Mouse (Mus musculus): ENCODE measurements at regions not wholly inside any gene's neighbourhood (a gene's known extent, or its start where the extent isn't known, plus 50 kb on each side); places are given as distances from the start of the nearest gene placed in this dataset.

DNA sequence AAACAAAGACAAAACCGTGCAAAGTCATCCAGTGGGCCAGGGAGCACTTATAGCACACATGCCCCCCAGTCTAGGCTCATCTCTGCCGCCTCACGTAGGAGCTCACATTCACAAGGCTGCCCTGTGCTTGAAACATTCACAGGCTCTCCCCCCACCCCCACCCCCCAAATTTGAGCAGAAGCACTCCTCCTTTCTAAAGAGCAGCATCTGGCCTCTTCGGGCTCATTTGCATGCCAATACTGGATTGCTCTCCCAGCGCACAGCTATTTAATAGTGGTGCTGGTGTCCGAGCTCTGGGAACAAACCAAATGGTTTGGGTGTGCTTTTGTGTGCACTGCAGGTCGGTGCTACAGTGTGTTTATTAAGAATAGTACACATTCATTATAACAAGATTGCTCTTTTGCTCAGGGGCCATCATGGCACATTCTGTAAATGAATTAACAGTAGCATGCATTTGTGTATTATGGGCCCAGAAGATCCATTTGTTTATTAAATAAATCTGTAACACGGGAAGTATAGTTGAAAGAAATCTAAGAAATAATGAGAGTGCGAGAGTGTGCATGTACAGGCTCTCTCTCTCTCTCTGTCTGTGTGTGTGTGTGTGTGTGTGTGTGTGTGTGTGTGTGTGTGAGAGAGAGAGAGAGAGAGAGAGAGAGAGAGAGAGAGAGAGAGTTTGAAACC is 108.3 kb upstream of the Zeb2 start:
- peaks cover 13% of the 10 kb centered on the region for H3K4me1 ChIP-seq (replicated peaks; ENCODE audit: control insufficient read depth, insufficient read depth, low read length)
- H3K27me3 ChIP-seq (ENCODE audit: control insufficient read depth, insufficient read depth, low read length), result no peaks in the 10 kb centered on the region
- ATAC-seq (replicated peaks; ENCODE audit: low FRiP score) (peak; percentile 96), DNase-seq (ENCODE audit: low spot score) (peak; percentile 78)
- H3K4me2 ChIP-seq (ENCODE audit: low read depth, low read length, severe bottlenecking), result no peak overlapping the region
- no peaks in the 10 kb centered on the region for H3K36me3 ChIP-seq (ENCODE audit: control insufficient read depth, insufficient read depth, low read length)
- no peak overlapping the region for H3K9ac ChIP-seq (ENCODE audit: low read length)
- 7% methylated on average over 9 of the region's 9 CpGs for WGBS
- no peaks in the 10 kb centered on the region for H3K9me3 ChIP-seq (ENCODE audit: control insufficient read depth, low read length)
- peak overlapping the region; percentile 78 for H3K27ac ChIP-seq (ENCODE audit: low read depth, low read length)
- no peak overlapping the region for H3K4me3 ChIP-seq (ENCODE audit: low read depth, low read length)

- no peak overlapping the region for H3K9ac ChIP-seq (ENCODE audit: low read length)
- peaks cover 12% of the 10 kb centered on the region for H3K4me1 ChIP-seq (replicated peaks; ENCODE audit: control insufficient read depth, insufficient read depth, low read length)
- H3K4me3 ChIP-seq (ENCODE audit: low read depth, low read length), result no peak overlapping the region
- no peaks in the 10 kb centered on the region for H3K36me3 ChIP-seq (ENCODE audit: control insufficient read depth, insufficient read depth, low read length)
- no peak overlapping the region for H3K27ac ChIP-seq (ENCODE audit: low read depth, low read length)
- WGBS, result 67% methylated on average over 13 of the region's 13 CpGs
- no peak for DNase-seq (ENCODE audit: low spot score)
- no peaks in the 10 kb centered on the region for H3K27me3 ChIP-seq (ENCODE audit: control insufficient read depth, insufficient read depth, low read length)
- no peak for ATAC-seq (replicated peaks; ENCODE audit: low FRiP score)
- H3K4me2 ChIP-seq (ENCODE audit: low read depth, low read length, severe bottlenecking), result no peak overlapping the region
- H3K9me3 ChIP-seq (ENCODE audit: control insufficient read depth, low read length), result no peaks in the 10 kb centered on the region
These were observed 105.0 kb upstream of the Zeb2 start for GRCm38 (mm10) chr2:45222213-45222612.

GRCm38 (mm10) chr2:45219851-45220250 is 102.7 kb upstream of the Zeb2 start:
- no peak overlapping the region for H3K4me3 ChIP-seq (ENCODE audit: low read depth, low read length)
- no peaks in the 10 kb centered on the region for H3K27me3 ChIP-seq (ENCODE audit: control insufficient read depth, insufficient read depth, low read length)
- ATAC-seq (replicated peaks; ENCODE audit: low FRiP score) (no peak), DNase-seq (ENCODE audit: low spot score) (no peak)
- peaks cover 8% of the 10 kb centered on the region for H3K4me1 ChIP-seq (replicated peaks; ENCODE audit: control insufficient read depth, insufficient read depth, low read length)
- no peak overlapping the region for H3K9ac ChIP-seq (ENCODE audit: low read length)
- 56% methylated on average over 5 of the region's 5 CpGs for WGBS
- H3K27ac ChIP-seq (ENCODE audit: low read depth, low read length), result no peak overlapping the region
- H3K9me3 ChIP-seq (ENCODE audit: control insufficient read depth, low read length), result no peaks in the 10 kb centered on the region
- H3K36me3 ChIP-seq (ENCODE audit: control insufficient read depth, insufficient read depth, low read length), result no peaks in the 10 kb centered on the region
- H3K4me2 ChIP-seq (ENCODE audit: low read depth, low read length, severe bottlenecking), result no peak overlapping the region

DNA sequence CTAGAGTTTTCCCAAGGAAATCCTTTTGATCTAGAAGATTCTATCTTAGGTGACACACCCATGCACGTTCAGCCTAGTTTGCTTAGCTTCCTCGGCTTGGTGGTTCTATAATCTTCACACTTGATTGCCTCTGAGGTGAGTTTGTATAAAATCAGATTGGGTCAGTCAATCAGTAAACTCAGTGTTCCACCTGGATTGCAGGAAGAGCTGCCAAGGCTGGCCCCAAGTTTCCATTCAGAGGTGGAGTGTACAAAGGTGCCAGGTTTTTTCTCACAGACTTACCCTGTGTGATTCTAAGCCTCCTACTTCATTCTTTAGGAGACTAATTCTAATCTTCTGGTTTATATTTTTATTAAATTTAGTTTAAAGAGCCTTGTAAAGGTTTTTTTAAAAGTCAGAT is 95.6 kb upstream of the Zeb2 start:
- DNase-seq (ENCODE audit: low spot score) (no peak), ATAC-seq (replicated peaks; ENCODE audit: low FRiP score) (no peak)
- 78% methylated on average over 2 of the region's 2 CpGs for WGBS
- no peaks in the 10 kb centered on the region for H3K9me3 ChIP-seq (ENCODE audit: control insufficient read depth, low read length)
- no peaks in the 10 kb centered on the region for H3K27me3 ChIP-seq (ENCODE audit: control insufficient read depth, insufficient read depth, low read length)
- H3K4me1 ChIP-seq (replicated peaks; ENCODE audit: control insufficient read depth, insufficient read depth, low read length), result no peaks in the 10 kb centered on the region
- no peaks in the 10 kb centered on the region for H3K36me3 ChIP-seq (ENCODE audit: control insufficient read depth, insufficient read depth, low read length)
- H3K27ac ChIP-seq (ENCODE audit: low read depth, low read length), result no peak overlapping the region
- no peak overlapping the region for H3K4me3 ChIP-seq (ENCODE audit: low read depth, low read length)
- no peak overlapping the region for H3K4me2 ChIP-seq (ENCODE audit: low read depth, low read length, severe bottlenecking)
- no peak overlapping the region for H3K9ac ChIP-seq (ENCODE audit: low read length)

DNA sequence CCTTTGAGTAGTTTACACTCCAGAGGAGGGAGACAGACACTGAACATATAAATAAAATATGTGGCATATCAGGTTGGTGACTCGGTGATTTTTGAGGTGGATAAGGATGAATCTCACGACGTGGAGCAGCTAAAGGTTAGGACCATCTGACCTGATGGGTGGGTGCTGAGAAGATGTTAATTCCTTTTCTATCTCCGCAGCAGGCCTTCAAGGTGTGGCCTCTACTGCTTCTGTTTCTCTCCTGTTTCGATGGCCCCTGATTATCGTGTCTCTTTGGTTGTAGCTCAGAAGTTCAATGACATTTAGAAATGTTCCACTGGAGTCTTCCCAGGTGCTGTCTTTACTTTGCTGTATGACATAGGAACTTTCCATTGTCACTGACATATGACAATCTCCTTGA is 91.3 kb upstream of the Zeb2 start:
- Histone ChIP-seq H3K27me3 (ENCODE audit: control insufficient read depth, insufficient read depth, low read length) (no peaks in the 10 kb centered on the region), H3K9me3 (ENCODE audit: control insufficient read depth, low read length) (no peaks in the 10 kb centered on the region), H3K4me3 (ENCODE audit: low read depth, low read length) (no peak overlapping the region), H3K27ac (ENCODE audit: low read depth, low read length) (no peak overlapping the region), H3K9ac (ENCODE audit: low read length) (no peak overlapping the region), H3K36me3 (ENCODE audit: control insufficient read depth, insufficient read depth, low read length) (no peaks in the 10 kb centered on the region), H3K4me2 (ENCODE audit: low read depth, low read length, severe bottlenecking) (no peak overlapping the region), H3K4me1 (replicated peaks; ENCODE audit: control insufficient read depth, insufficient read depth, low read length) (no peaks in the 10 kb centered on the region; the same call in 1 of the 2 replicates)
- DNase-seq (ENCODE audit: low spot score), result no peak
- 96% methylated on average over 6 of the region's 6 CpGs for WGBS
- no peak for ATAC-seq (replicated peaks; ENCODE audit: low FRiP score)

- Histone ChIP-seq H3K27ac (ENCODE audit: low read depth, low read length) (no peak overlapping the region), H3K4me1 (replicated peaks; ENCODE audit: control insufficient read depth, insufficient read depth, low read length) (no peaks in the 10 kb centered on the region; the same call in 1 of the 2 replicates), H3K36me3 (ENCODE audit: control insufficient read depth, insufficient read depth, low read length) (no peaks in the 10 kb centered on the region), H3K27me3 (ENCODE audit: control insufficient read depth, insufficient read depth, low read length) (no peaks in the 10 kb centered on the region), H3K9me3 (ENCODE audit: control insufficient read depth, low read length) (no peaks in the 10 kb centered on the region), H3K9ac (ENCODE audit: low read length) (no peak overlapping the region), H3K4me2 (ENCODE audit: low read depth, low read length, severe bottlenecking) (no peak overlapping the region), H3K4me3 (ENCODE audit: low read depth, low read length) (no peak overlapping the region)
- 51% methylated on average over 6 of the region's 6 CpGs for WGBS
- DNase-seq (ENCODE audit: low spot score) (no peak), ATAC-seq (replicated peaks; ENCODE audit: low FRiP score) (no peak)
These were observed 88.6 kb upstream of the Zeb2 start for GRCm38 (mm10) chr2:45205756-45206155.

DNA sequence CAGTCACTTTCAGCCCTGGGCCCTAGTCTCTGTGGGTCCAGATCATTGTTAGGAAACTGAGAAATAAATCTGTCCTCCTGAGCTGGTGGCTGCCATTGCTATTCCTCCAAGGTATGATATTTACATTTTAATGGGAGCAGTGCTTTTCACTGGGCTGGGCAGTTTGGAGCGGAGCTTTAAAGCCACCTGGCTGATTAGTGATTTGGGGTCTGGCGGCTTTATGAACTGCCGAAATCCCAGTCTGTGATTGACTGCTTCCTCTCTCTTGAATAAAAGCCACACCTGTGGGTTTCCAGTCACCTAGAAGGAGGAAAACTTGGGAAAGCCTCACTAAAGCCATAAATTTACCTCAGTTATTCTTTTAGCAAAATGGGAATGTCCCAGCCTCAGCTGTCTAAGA is 88.0 kb upstream of the Zeb2 start:
- no peaks in the 10 kb centered on the region for H3K9me3 ChIP-seq (ENCODE audit: control insufficient read depth, low read length)
- WGBS, result 36% methylated on average over 3 of the region's 3 CpGs
- ATAC-seq (replicated peaks; ENCODE audit: low FRiP score) (no peak), DNase-seq (ENCODE audit: low spot score) (no peak)
- H3K4me3 ChIP-seq (ENCODE audit: low read depth, low read length), result no peak overlapping the region
- H3K27me3 ChIP-seq (ENCODE audit: control insufficient read depth, insufficient read depth, low read length), result no peaks in the 10 kb centered on the region
- no peak overlapping the region for H3K27ac ChIP-seq (ENCODE audit: low read depth, low read length)
- no peaks in the 10 kb centered on the region; the same call in 1 of the 2 replicates for H3K4me1 ChIP-seq (replicated peaks; ENCODE audit: control insufficient read depth, insufficient read depth, low read length)
- H3K4me2 ChIP-seq (ENCODE audit: low read depth, low read length, severe bottlenecking), result no peak overlapping the region
- no peaks in the 10 kb centered on the region for H3K36me3 ChIP-seq (ENCODE audit: control insufficient read depth, insufficient read depth, low read length)
- H3K9ac ChIP-seq (ENCODE audit: low read length), result no peak overlapping the region

DNA sequence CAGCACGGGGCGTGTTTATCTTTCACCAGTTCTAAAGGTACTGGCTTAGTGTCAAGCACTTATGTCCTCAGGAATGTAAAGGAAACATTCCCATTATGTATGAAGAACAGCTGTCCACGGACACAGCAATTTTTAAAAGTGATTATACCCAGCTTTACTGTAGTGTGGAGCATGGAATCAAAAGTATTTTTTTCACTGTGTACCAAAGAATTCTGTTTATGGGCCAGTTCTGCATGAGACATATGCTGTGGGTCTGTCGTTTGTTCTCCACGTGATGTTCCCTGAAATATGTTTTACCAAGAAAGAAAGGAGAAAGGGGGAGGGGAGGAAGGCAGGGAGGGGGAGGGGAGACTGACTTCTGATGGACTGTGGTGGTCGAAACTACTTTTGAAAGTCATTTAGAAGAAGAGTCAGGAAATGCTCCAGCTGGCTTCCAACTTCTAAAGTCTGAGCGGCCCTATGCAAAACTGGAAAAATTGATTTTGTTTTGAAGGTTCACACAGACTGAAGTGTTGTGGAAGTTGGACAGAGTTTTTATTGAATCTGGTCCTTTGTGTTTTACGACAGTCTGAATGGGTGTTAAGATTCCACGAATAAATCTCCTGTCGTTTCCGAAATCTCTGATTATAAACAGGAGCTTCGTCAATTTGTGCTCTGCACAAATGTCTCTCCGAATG is 80.9 kb upstream of the Zeb2 start:
- H3K4me3 ChIP-seq (ENCODE audit: low read depth, low read length), result no peak overlapping the region
- ATAC-seq (replicated peaks; ENCODE audit: low FRiP score), result no peak
- H3K4me2 ChIP-seq (ENCODE audit: low read depth, low read length, severe bottlenecking), result no peak overlapping the region
- no peaks in the 10 kb centered on the region for H3K9me3 ChIP-seq (ENCODE audit: control insufficient read depth, low read length)
- no peak overlapping the region for H3K27ac ChIP-seq (ENCODE audit: low read depth, low read length)
- no peak for DNase-seq (ENCODE audit: low spot score)
- no peak overlapping the region for H3K9ac ChIP-seq (ENCODE audit: low read length)
- no peaks in the 10 kb centered on the region for H3K27me3 ChIP-seq (ENCODE audit: control insufficient read depth, insufficient read depth, low read length)
- no peaks in the 10 kb centered on the region for H3K4me1 ChIP-seq (replicated peaks; ENCODE audit: control insufficient read depth, insufficient read depth, low read length)
- no peaks in the 10 kb centered on the region for H3K36me3 ChIP-seq (ENCODE audit: control insufficient read depth, insufficient read depth, low read length)
- 84% methylated on average over 13 of the region's 13 CpGs for WGBS

DNA sequence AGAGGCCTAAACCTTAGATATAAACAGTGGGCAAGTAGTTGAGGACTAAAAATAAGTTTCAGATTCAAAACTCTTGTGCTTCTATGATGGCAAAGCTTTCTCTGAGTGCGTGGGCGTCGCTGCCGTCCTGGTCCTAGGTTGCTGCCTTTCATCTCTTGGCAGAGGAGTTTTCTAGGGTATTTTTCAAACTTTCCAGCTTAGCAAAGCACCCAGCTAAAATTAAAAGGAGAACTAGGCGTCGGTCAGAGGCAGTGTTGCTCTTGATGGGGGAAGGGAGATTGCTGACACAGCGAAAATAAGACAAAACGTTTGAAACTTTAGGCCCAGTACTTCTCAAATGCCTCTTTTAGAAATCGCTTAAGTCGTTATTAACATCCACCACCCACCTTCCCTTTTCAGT is 80.1 kb upstream of the Zeb2 start:
- Histone ChIP-seq H3K9me3 (ENCODE audit: control insufficient read depth, low read length) (no peaks in the 10 kb centered on the region), H3K4me1 (replicated peaks; ENCODE audit: control insufficient read depth, insufficient read depth, low read length) (no peaks in the 10 kb centered on the region), H3K36me3 (ENCODE audit: control insufficient read depth, insufficient read depth, low read length) (no peaks in the 10 kb centered on the region), H3K9ac (ENCODE audit: low read length) (no peak overlapping the region), H3K27me3 (ENCODE audit: control insufficient read depth, insufficient read depth, low read length) (no peaks in the 10 kb centered on the region), H3K4me3 (ENCODE audit: low read depth, low read length) (no peak overlapping the region), H3K4me2 (ENCODE audit: low read depth, low read length, severe bottlenecking) (no peak overlapping the region), H3K27ac (ENCODE audit: low read depth, low read length) (no peak overlapping the region)
- 84% methylated on average over 10 of the region's 10 CpGs for WGBS
- DNase-seq (ENCODE audit: low spot score) (no peak), ATAC-seq (replicated peaks; ENCODE audit: low FRiP score) (no peak)

All from forebrain, embryonic 11.5 days (tissue).